Mouse (Mus musculus) G1E (cell line): Measurements from ENCODE around the gene Sult1d1.
"Not testable (repeated sequence)": the region's sequence is repeated elsewhere in the genome, so short reads cannot be mapped to it uniquely, and the experiment has no call there.

Experiments
- CTCF ChIP-seq: IDR thresholded peaks from 2 replicates; pipeline ENCODE4 v1.5.1; 2012; ENCODE audit warnings: low read depth, low read length, inconsistent platforms, mixed read lengths
- GATA1 ChIP-seq: IDR thresholded peaks from 2 replicates; pipeline ENCODE4 v1.6.1; 2012; ENCODE audit warnings: borderline replicate concordance, low read length, inconsistent platforms, mixed read lengths
- GATA2 ChIP-seq: IDR thresholded peaks from 2 replicates; pipeline ENCODE4 v1.6.1; 2012; ENCODE audit warnings: low read depth, low read length, inconsistent platforms, borderline replicate concordance

DNA sequence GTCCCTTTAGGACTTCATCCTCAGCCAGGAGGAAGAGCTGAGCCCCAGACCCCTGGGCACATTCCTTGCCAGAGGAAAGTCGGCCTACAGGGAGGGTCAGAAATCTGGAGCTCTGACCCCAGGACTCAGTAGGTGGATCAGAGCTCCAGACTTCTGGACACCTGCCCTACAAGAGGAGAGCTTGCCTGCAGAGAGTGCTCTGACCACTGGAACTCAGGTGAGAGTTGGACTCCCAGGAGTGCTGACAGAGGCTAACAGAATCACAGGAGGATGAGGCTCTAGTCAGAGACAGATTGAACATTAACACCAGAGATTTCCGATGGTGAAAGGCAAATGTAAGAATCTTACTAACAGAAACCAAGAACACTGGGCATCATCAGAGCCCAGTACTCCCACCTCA lies 45.3 kb downstream of the Sult1d1 start:
- not testable (repeated sequence) for TF ChIP-seq CTCF, GATA1, GATA2
